Mouse (Mus musculus) bone marrow, adult 2 months (tissue): ENCODE data around the gene Slc17a9.

Experiments used
- CTCF ChIP-seq: fragments of 200-500 bp; IDR thresholded peaks from 2 replicates; pipeline ENCODE4 v1.5.1; 2011; ENCODE audit warnings: low read length, control low read depth; ENCODE audit not compliant: control insufficient read depth, insufficient read depth
- POLR2A ChIP-seq: fragments of 200-500 bp; IDR thresholded peaks from 2 replicates; pipeline ENCODE4 v1.6.1; 2011; ENCODE audit warnings: low read depth, mild to moderate bottlenecking, control low read depth, low read length, borderline replicate concordance; ENCODE audit not compliant: control insufficient read depth

- TF ChIP-seq CTCF (no peak), POLR2A (no peak)
Observed at GRCm38 (mm10) chr2:180705066-180705465, 20.0 kb upstream of the Slc17a9 start.
